Mouse (Mus musculus) stomach, embryonic 16.5 days (tissue): ENCODE data around the gene Msantd1. TPM values are rescaled to one million over a fixed set of nuclear protein-coding genes. Genes with fewer than 3 reads are reported as not detected.

ENCODE experiments used
- ATAC-seq: fragments of 200-750 bp; cut with Nextera tagmentation; 2 replicates; pipeline ENCODE4 v1.8.0; 2017; ENCODE audit warnings: moderate number of reproducible peaks, moderate TSS enrichment; ENCODE audit not compliant: insufficient read depth, low FRiP score
- H3K27ac ChIP-seq: fragments of 300-500 bp; sonication (generic); 2 replicates; pipeline ENCODE4 v1.5.1; 2014; ENCODE audit warnings: low read length
- H3K27me3 ChIP-seq: fragments of 300-500 bp; sonication (generic); 2 replicates; pipeline ENCODE4 v1.6.1; 2014; ENCODE audit warnings: low read length, control low read depth, mixed read lengths; ENCODE audit not compliant: control insufficient read depth, insufficient read depth
- H3K36me3 ChIP-seq: fragments of 300-500 bp; sonication (generic); 2 replicates; pipeline ENCODE4 v1.6.1; 2014; ENCODE audit warnings: low read length; ENCODE audit not compliant: control insufficient read depth, insufficient read depth
- H3K4me1 ChIP-seq: fragments of 300-500 bp; sonication (generic); 2 replicates; pipeline ENCODE4 v1.6.1; 2014; ENCODE audit warnings: low read length, control low read depth, mixed read lengths; ENCODE audit not compliant: control insufficient read depth, insufficient read depth
- H3K4me2 ChIP-seq: fragments of 300-500 bp; sonication (generic); 2 replicates; pipeline ENCODE4 v1.6.1; 2014; ENCODE audit warnings: low read depth, low read length, mixed read lengths
- H3K4me3 ChIP-seq: fragments of 300-500 bp; sonication (generic); replicated peaks from 2 replicates; pipeline ENCODE4 v1.5.1; 2014; ENCODE audit warnings: mild to moderate bottlenecking, low read length
- H3K9ac ChIP-seq: fragments of 300-500 bp; sonication (generic); 2 replicates; pipeline ENCODE4 v1.6.1; 2014; ENCODE audit warnings: low read length
- H3K9me3 ChIP-seq: fragments of 300-500 bp; sonication (generic); replicated peaks from 2 replicates; pipeline ENCODE4 v1.6.1; 2016; ENCODE audit warnings: low read length, control low read depth; ENCODE audit not compliant: control insufficient read depth
- WGBS: fragments of 180-500 bp; shearing (Covaris S2); extraction: QIAGEN DNeasy Blood & Tissue Kit; methylation state at CpG from one replicate; pipeline ENCODE4 v1.1.7; 2014; 5-methylcytosine and 5-hydroxymethylcytosine counted together
- polyA plus RNA-seq: library from polyadenylated mRNA; unstranded; fragments of >200 nt; fragmentation: Nextera tagmentation; extraction: Ambion mirVana; gene quantifications from 2 replicates; pipeline ENCODE4 v1.2.1, GENCODE M21; 2015

Gene Msantd1
- polyA plus RNA-seq, 1 experiment from 2014 or later, result 0.65 TPM

DNA sequence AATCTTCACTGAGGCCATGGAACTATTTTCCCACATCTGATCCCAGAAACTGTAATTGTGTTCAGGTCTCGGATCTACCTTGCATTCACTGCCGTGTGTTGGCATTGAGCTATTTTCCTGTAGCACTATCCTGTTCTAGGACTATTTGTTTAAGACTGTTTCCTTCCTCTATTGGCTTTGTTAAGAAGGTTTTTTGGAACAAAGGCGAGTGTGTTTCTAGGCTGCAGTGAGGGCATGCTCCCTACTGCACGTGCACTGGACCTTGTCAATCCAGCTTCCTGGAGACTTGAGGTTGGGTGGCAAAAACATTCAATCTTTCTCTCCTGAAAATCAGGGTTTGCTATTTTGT, 24.6 kb downstream of the Msantd1 start:
- H3K4me1 ChIP-seq, result peaks cover 7% of the 10 kb centered on the region
- WGBS, result 45% methylated on average over 4 of the region's 4 CpGs
- no peaks in the 10 kb centered on the region for H3K36me3 ChIP-seq
- no peaks in the 10 kb centered on the region for H3K27me3 ChIP-seq
- no peak overlapping the region for H3K4me3 ChIP-seq
- H3K9me3 ChIP-seq, result no peaks in the 10 kb centered on the region
- no peak overlapping the region for H3K9ac ChIP-seq
- ATAC-seq, result 0 out of 2 replicates have a peak, but pooled peaks have one; percentile 61
- H3K27ac ChIP-seq, result peak overlapping the region; percentile 50
- no peak overlapping the region for H3K4me2 ChIP-seq

DNA sequence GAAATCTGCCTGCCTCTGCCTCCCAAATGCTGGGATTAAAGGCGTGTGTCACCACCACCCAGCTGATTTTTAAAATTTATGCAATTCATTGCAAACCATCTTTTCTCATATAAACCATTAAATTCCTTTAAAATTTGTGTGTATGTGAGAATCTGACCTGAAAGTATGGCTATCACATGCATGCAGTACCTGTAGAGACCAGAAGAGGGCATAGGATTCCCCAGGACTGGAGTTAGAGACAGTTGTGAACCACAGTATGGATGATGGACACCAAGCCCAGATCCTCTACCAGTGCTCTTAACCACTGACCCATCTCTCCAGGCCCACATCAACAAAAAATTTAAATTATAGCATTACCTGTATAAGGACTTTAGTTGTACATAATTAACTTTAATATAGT, 25.6 kb downstream of the Msantd1 start:
- Histone ChIP-seq H3K9me3 (no peaks in the 10 kb centered on the region), H3K27me3 (no peaks in the 10 kb centered on the region), H3K4me1 (peaks cover 7% of the 10 kb centered on the region), H3K36me3 (no peaks in the 10 kb centered on the region), H3K27ac (no peak overlapping the region), H3K9ac (no peak overlapping the region), H3K4me3 (no peak overlapping the region), H3K4me2 (no peak overlapping the region)
- 95% methylated on average over 1 of the region's 1 CpGs for WGBS
- ATAC-seq, result no peak

DNA sequence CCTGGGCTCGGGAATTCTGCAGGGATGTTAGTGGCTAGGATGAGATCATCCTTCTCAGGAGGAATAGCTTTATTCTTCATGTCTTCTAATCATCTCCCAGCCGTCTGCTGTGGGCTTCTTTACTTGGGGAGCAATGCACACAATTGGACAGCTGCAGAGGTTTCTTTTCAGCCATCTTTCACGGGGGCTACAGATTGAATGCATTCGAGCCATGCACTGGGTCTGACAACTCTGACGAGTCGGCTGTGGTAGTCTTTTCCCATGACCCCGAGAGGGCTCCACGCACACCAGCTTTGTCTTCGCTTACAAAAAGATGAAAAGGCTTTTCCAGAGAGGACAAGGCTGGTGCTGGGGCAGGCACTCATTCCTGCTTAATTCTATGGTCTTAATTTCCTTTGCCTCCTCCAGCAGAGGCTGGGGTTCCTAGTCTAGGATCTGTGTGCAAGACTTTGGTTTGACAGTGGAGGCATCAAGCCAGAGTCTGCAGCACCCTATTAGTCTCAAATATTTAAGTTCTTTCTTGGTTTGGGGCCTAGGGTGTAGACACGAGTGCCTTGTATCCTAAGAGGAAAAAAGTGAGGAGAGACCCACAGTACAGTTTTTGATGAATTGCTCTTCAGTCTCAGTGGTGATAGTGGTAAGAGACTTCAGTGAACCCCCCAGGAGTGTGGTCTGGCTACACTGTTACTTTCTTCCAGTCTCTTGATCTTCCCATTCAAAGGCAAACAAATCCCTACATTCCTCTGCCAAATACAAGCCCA, 34.1 kb downstream of the Msantd1 start:
- no peaks in the 10 kb centered on the region for H3K9me3 ChIP-seq
- 60% methylated on average over 10 of the region's 10 CpGs for WGBS
- ATAC-seq, result no peak

GRCm38 (mm10) chr5:34943428-34943827, 35.6 kb downstream of the Msantd1 start:
- no peak for ATAC-seq
- 74% methylated on average over 3 of the region's 3 CpGs for WGBS

More for the DNA sequence above, 34.1 kb downstream of the Msantd1 start:
- Histone ChIP-seq H3K27ac (no peak overlapping the region), H3K4me2 (no peak overlapping the region), H3K4me1 (no peaks in the 10 kb centered on the region), H3K36me3 (no peaks in the 10 kb centered on the region), H3K27me3 (no peaks in the 10 kb centered on the region), H3K9ac (no peak overlapping the region), H3K4me3 (no peak overlapping the region)

DNA sequence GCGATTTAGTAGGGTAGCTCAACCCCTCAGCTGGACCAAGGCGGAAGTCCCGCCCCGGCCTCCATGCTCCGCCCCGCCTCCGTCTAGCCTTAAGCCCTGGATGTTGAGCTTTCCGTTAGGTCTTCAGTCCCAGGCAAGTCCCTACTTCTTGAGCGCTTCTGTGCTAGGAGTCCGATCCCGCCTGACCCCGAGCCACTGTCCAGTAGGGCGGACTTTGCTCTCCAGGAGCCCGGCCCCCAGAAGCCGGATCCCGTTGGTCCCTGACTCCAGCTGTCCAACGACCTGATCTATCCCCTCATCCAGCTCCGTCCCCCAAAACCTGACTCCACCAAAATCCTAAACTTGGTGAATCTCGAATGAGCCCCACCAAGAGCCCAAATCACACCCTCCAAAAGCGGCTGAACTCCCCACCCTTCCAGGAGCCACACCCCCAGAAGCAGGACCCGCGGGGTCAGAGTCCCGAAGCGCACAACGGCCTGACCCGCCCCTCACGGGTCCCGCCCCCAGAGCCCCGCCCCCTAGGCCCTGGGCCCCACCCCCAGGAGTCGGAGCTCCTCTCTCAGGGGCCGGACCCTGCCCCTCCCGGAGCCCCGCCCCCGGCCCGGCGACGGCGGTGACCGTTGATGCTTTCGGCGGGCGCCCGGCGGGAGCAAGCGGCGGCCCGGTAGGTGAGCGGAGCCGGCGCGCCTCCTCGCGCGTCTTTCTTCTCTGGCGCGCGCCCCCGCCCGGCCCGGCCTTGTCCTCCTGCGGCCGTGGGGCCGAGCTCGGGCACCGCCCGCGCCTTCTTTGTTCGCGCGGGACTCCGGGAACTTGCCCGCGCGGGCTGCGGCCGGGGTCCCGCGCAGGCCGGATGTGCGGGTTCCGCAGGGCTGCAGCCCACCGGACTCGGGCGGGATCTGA, 41.3 kb downstream of the Msantd1 start, which contains the start of gene Rgs12:
TSS of gene Rgs12 (plus strand) at position 585 of the 900 bp plus-strand sequence.
- WGBS, result under 1% methylated on average over 68 of the region's 84 CpGs

More at GRCm38 (mm10) chr5:34943428-34943827, 35.6 kb downstream of the Msantd1 start:
- Histone ChIP-seq H3K4me2 (no peak overlapping the region), H3K36me3 (no peaks in the 10 kb centered on the region), H3K9me3 (no peaks in the 10 kb centered on the region), H3K27ac (no peak overlapping the region), H3K9ac (no peak overlapping the region), H3K27me3 (no peaks in the 10 kb centered on the region), H3K4me3 (no peak overlapping the region), H3K4me1 (no peaks in the 10 kb centered on the region)

GRCm38 (mm10) chr5:34949769-34950211, 42.0 kb downstream of the Msantd1 start:
- Histone ChIP-seq H3K27me3 (no peaks in the 10 kb centered on the region), H3K4me3 (peak overlapping the region; percentile 85), H3K4me1 (peaks cover 11% of the 10 kb centered on the region), H3K9me3 (no peaks in the 10 kb centered on the region; the same call in 1 of the 2 replicates), H3K27ac (peak overlapping the region; percentile 87), H3K9ac (peak overlapping the region; percentile 95), H3K36me3 (no peaks in the 10 kb centered on the region), H3K4me2 (peak overlapping the region; percentile 86)
- peak; percentile 21; the same call in 1 of the 2 replicates for ATAC-seq
- WGBS, result 2% methylated on average over 12 of the region's 12 CpGs

More for the DNA sequence above, 41.3 kb downstream of the Msantd1 start, which contains the start of gene Rgs12:
- Histone ChIP-seq H3K36me3 (no peaks in the 10 kb centered on the region), H3K9me3 (no peaks in the 10 kb centered on the region; the same call in 1 of the 2 replicates), H3K4me2 (peak within 1 kb of the TSS; percentile 86), H3K4me3 (peak within 1 kb of the TSS; percentile 85), H3K9ac (peak within 1 kb of the TSS; percentile 95), H3K27me3 (no peaks in the 10 kb centered on the region), H3K4me1 (peaks cover 11% of the 10 kb centered on the region), H3K27ac (peak within 1 kb of the TSS; percentile 87)
- ATAC-seq, result peak; percentile 96

- 59% methylated on average over 6 of the region's 6 CpGs for WGBS
- peak overlapping the region; percentile 95 for H3K9ac ChIP-seq
- no peaks in the 10 kb centered on the region for H3K36me3 ChIP-seq
- no peaks in the 10 kb centered on the region; the same call in 1 of the 2 replicates for H3K9me3 ChIP-seq
- H3K27me3 ChIP-seq, result no peaks in the 10 kb centered on the region
- peak overlapping the region; percentile 85 for H3K4me3 ChIP-seq
- H3K4me2 ChIP-seq, result peak overlapping the region; percentile 86
- H3K4me1 ChIP-seq, result peaks cover 11% of the 10 kb centered on the region
- peak overlapping the region; percentile 43; the same call in 1 of the 2 replicates for H3K27ac ChIP-seq
- no peak for ATAC-seq
Measured at GRCm38 (mm10) chr5:34950486-34951160, 42.8 kb downstream of the Msantd1 start.

GRCm38 (mm10) chr5:34951161-34951834, 43.5 kb downstream of the Msantd1 start:
- Histone ChIP-seq H3K4me1 (peaks cover 17% of the 10 kb centered on the region), H3K36me3 (no peaks in the 10 kb centered on the region), H3K9ac (no peak overlapping the region), H3K27ac (peak overlapping the region; percentile 43; the same call in 1 of the 2 replicates), H3K4me3 (no peak overlapping the region), H3K9me3 (no peaks in the 10 kb centered on the region; the same call in 1 of the 2 replicates), H3K4me2 (peak overlapping the region; percentile 1; the same call in 1 of the 2 replicates), H3K27me3 (no peaks in the 10 kb centered on the region)
- WGBS, result 80% methylated on average over 8 of the region's 8 CpGs
- ATAC-seq, result no peak
